Comparison of ENCODE assay signal across 8 mouse cellular contexts in the genomic region with DNA sequence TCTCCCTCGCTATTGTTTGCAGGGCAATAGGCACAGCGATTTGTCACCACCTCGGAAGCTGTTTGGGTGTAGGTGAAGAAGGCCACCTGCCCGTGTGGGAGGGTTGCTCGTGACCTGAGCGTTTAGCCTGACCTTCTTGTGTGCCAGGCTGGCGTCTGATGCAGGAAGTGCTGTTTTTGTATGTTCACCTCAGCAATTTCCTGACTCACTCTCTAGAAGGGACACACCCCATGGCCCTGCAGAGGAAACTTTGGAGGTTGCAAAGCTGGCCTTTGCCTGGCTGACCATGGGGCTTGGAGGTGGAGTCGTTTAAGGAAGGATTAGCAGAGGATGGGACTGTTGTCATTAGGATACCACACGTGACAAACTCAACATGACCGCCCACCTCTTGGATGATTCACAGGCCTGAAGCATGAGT. TPM values are rescaled to one million over a fixed set of nuclear protein-coding genes. Genes with fewer than 3 reads are reported as not detected.
DNase-seq lines count a peak whose midpoint lies in the region; ATAC-seq and TF ChIP-seq lines count a peak whose summit lies in the region.

No protein-coding gene starts in this region.

- H3K27ac ChIP-seq in kidney, adult 2 months (ENCODE audit: insufficient read depth, low read depth, low read length) = peak overlapping the region; percentile 13; the same call in 1 of the 2 replicates
- no peak overlapping the region for H3K27ac ChIP-seq in limb, embryonic 13.5 days

- ATAC-seq in limb, embryonic 13.5 days (ENCODE audit: low FRiP score, low read depth) = no peak

- no peak overlapping the region for H3K4me2 ChIP-seq in limb, embryonic 13.5 days (replicated peaks)

- DNase-seq in kidney, adult 2 months = peak; percentile 49
- DNase-seq in kidney, adult 9 months = no peak
- peak; percentile 34 to 39 for DNase-seq in adrenal gland, postnatal 36 days
- DNase-seq in spleen, postnatal 14 days (ENCODE audit: low spot score in 2 of 2) = peak; percentile 32 to 48
- DNase-seq in layer of hippocampus, postnatal 25 days (ENCODE audit: extremely low spot score in 1 of 2, low spot score in 1 of 2) = no peak
- DNase-seq in frontal cortex, postnatal 25 days (ENCODE audit: low spot score in 2 of 2) = no peak
- no peak for DNase-seq in layer of hippocampus, adult 9-10 months (ENCODE audit: low spot score)

- H3K27me3 ChIP-seq in kidney, adult 2 months (replicated peaks; ENCODE audit: control insufficient read depth, insufficient read depth, low read length) = no peaks in the 10 kb centered on the region
- H3K27me3 ChIP-seq in limb, embryonic 13.5 days = no peaks in the 10 kb centered on the region

- no peaks in the 10 kb centered on the region for H3K4me1 ChIP-seq in kidney, adult 2 months (ENCODE audit: control insufficient read depth, insufficient read depth, low read length)
- H3K4me1 ChIP-seq in limb, embryonic 13.5 days = peaks cover 18% of the 10 kb centered on the region

- no peak for TF ChIP-seq POLR2A in kidney, adult 2 months (IDR thresholded peaks at IDR 0.05; ENCODE audit: low read depth, low read length)

- no peaks in the 10 kb centered on the region for H3K9me3 ChIP-seq in limb, embryonic 13.5 days

- 30% methylated on average over 10 of the region's 10 CpGs for WGBS in kidney, adult 2 months
- 32% methylated on average over 10 of the region's 10 CpGs for WGBS in limb, embryonic 13.5 days

- TF ChIP-seq CTCF in kidney, adult 2 months (conservative IDR thresholded peaks at IDR 0.05; ENCODE audit: insufficient read depth, insufficient read length, low read depth, low read length) = no peak

- H3K36me3 ChIP-seq in kidney, adult 2 months (ENCODE audit: control insufficient read depth, insufficient read depth, low read length) = no peaks in the 10 kb centered on the region
- H3K36me3 ChIP-seq in limb, embryonic 13.5 days = no peaks in the 10 kb centered on the region

- peak overlapping the region; percentile 25; the same call in 1 of the 2 replicates for H3K9ac ChIP-seq in limb, embryonic 13.5 days

- no peak overlapping the region for H3K4me3 ChIP-seq in kidney, adult 2 months (ENCODE audit: insufficient read depth, low read depth, low read length)
- no peak overlapping the region for H3K4me3 ChIP-seq in limb, embryonic 13.5 days

RNA-seq across cellular contexts. Expression of gene Wdr26, which starts 18.9 kb away (rescaled TPM):
- polyA plus RNA-seq in kidney, adult 2 months (2012; rRNA removed) = 28.5 and 32.1 TPM in 2 replicates
- total RNA-seq in adrenal gland, postnatal 36 days (2021) = 100 to 1,000 TPM; 139 to 142 TPM
- polyA plus RNA-seq in limb, embryonic 13.5 days (2015; fragmentation: Nextera tagmentation; extraction: Ambion mirVana) = 40.5 and 44.4 TPM in 2 replicates
- total RNA-seq in layer of hippocampus, postnatal 25 days (2021) = 100 to 1,000 TPM; 109 to 116 TPM

Comparison
In these comparisons a context has a peak if more than half of its experiments do, and no peak if none do; other contexts are left out.
1. DNase-seq: peak in kidney, adult 2 months (single experiment), adrenal gland, postnatal 36 days (2 of 2) and spleen, postnatal 14 days (2 of 2); none in kidney, adult 9 months (single experiment), layer of hippocampus, postnatal 25 days (0 of 2), frontal cortex, postnatal 25 days (0 of 2) and layer of hippocampus, adult 9-10 months (single experiment).